Mouse (Mus musculus): Measurements from ENCODE around the gene Prep. TPM values are rescaled to one million over a fixed set of nuclear protein-coding genes. Genes with fewer than 3 reads are reported as not detected.

The Prep gene
- polyA plus RNA-seq, 1 experiment = 10.7 TPM

DNA sequence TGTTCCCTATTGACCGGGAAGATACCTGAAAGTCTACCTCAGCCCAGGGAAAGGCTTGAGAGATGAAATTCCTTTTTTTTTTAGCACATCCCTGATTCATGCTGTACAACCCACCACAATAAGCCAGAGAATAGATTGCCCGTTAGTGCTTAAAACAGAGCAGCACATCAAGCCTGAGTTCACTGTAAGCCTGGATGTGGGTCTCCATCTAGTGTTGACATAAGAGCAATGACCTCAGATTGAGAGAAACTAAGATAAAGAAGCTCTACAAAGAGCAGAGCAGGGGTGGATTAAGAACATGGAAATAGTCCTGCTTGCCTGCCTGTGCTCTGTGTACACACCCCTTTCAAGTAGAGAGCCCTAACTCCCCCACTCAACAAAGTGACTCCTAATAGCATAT, 118.5 kb downstream of the Prep start:
- no peak for DNase-seq (ENCODE audit: low spot score)

DNA sequence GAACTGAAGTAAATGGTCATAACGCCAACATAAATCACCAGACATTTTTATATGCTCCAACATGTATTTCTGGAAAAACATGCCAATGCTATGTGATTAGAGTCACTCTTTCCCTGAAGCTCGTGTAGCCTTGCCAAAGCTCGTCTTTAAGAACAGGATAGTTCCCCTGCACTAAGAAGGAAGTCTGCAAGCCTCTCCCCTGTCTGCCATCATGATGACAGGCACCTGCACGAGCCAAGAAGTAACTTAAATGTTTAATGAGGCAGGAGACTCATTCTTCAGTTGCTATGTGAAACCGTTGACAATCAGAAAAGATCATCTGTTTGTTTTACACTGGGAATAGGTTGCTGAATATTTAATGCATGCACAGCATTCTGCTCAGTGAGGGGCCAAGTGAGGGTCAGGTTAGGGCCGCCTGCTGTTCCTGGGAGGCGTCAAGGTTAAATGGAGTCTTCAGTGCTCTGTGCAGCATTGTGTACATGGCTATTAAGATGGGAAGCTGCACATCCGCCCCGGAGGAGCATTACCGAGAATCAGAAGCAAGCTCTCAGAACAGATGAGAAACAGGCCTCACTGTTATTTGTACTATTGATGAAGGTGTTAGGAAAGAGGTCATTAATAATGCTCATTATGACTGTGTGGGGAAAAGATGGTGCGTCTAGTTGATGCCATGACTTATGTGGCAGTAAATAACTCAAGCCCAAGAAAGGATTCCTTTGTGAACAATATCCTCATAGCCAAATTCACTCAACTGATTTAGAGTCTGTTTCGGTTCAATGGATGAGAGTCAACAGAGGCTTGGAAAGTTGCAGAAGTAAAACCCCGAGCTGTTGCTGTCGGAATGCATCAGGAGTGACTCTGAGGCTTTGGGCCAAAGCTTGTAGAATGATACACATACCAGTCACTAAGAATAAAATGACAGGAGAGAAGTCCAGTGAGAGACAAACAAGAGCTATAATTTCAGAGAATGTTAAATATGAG, 126.6 kb downstream of the Prep start:
- no peak for DNase-seq (ENCODE audit: low spot score)

DNA sequence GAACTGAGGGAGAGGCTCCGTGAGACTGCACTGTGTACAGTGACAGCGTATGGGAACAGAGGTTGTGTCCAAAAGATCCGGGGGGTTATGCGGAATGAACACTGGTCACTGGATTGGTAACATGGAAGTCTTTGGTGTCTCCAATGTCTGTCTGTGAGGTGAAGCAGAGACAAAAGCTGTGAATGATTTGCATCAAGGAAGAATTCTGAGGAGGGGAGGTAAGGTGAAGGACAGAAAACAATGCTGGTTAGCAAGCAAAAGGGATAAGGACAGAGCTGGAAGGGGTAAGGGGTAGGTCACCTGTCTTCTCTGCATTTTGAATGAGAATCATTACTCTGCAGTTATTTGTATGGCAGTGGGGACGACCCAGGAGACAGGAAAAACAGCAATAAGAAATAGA, 127.5 kb downstream of the Prep start:
- no peak for DNase-seq (ENCODE audit: low spot score)

DNA sequence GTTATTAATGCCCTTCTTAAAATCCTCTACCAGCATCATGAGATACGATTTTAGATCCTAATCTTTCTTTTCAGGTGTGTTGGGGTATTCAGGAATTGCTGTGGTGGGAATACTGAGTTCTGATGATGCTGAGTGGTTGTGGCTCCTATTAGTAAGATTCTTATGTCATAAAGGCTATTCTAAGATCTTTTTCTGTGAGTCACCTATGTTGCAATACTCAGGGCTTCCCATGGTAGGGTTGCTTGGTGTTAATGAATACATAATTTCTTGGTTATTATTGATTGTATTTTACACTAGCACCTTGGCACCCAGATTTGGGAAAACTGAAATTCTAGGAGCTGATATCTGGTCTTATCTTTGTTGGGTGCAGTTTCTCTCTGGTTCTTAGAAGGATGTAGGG, 137.6 kb downstream of the Prep start:
- no peak for DNase-seq (ENCODE audit: low spot score)

DNA sequence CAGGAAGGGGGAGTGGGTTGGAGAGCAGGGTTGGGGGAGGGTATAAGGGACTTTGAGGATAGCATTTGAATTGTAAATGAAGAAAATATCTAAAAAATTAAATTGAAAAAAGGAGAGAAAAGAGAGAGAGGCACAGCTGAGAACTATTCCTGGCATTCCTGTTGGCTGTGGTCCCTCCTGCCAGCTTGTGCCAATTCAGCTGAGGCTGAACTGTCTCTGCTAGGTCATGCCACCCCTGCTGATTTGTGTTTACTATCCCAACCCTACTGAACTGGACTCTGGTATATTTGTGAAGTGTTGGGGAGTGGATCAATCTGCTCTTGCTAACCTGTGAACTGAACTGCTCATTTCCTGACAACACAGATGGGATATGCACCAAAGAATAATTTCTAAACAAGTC, 143.2 kb downstream of the Prep start:
- no peak for DNase-seq (ENCODE audit: low spot score)

DNA sequence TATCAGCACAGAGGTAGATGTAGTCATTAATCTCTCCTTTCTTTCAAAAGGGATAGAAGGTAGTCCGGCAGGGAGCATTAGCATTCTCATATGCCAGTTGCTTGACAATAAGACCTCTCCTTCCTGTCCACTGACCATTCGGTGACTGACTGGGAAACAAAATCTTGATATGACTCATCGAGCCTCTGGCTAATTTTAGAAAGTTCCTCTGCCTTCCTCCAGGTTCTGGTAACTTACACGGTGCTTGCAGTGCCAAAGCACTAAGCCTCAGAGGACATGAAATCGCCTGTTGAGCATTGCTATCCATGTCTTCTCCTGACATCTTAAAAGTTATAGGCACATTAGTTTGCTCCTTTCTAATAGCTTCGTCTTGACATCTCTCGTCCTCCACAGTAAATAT, 149.7 kb downstream of the Prep start:
- no peak for DNase-seq (ENCODE audit: low spot score)

Other genes starting within 250 kb of the Prep start
- gene Popdc3, start 110.9 kb downstream of the Prep start, polyA plus RNA-seq (2012; rRNA removed) = 7.4 and 8.1 TPM in 2 replicates

Measured in urinary bladder, adult 2 months (tissue).